Comparison of ENCODE assay signal across 8 mouse cellular contexts in the genomic region with DNA sequence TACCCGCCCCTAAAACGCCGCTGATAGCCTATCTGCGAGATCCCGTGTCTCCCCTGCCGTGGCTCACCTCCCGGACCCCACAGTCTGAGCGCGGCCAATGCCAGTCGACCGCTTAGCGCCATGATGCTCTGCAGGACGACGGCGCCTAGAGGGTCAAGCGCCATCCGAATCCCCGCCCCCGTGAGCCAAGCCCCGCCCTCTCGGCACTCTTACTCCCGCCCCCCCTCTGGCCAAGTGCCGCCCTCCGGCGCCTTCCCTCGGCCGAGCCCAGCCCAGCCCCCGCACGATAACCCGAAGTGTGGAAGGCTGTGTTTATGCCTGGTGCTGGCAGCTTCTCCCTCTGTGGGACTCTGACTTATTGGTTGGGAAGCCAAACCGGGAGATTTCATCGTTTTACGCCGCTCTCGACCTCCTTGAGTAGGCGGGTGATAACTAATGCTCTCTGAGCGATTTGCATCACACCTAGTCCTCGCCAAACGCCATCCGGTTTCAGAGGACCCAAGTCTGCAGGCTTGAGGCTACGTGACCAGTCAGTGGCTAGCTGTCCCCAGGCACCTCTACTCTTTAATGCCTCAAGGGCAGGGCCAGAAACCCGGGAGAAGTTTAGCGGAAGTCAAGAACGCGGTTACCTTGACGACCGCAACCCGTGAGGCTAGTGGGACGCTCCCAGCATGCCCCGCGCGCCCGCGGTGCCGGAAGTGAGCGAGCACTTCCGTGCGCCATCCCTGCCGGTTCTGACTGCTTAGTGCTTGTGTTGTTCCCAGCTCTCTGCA. TPM values are rescaled to one million over a fixed set of nuclear protein-coding genes. Genes with fewer than 3 reads are reported as not detected.
A peak's percentile ranks its signal among the peaks of the same experiment; 100 is the strongest.
DNase-seq lines count a peak whose midpoint lies in the region; ATAC-seq lines count a peak whose summit lies in the region.

A gene (plus strand): TSS at position 273 of the 773 bp plus-strand sequence.
A gene (minus strand): TSS at position 614 of the 773 bp plus-strand sequence.

- H3K79me2 ChIP-seq in macrophage (ENCODE audit: inconsistent target) = peaks cover 85% of the 10 kb centered on the region

- no peaks in the 10 kb centered on the region for H3K9me3 ChIP-seq in hindbrain, embryonic 16.5 days (ENCODE audit: control insufficient read depth, low read length)

- H3K4me2 ChIP-seq in hindbrain, embryonic 16.5 days (ENCODE audit: low read length) = peak within 1 kb of the TSS; percentile 79

- H3K9ac ChIP-seq in hindbrain, embryonic 16.5 days (ENCODE audit: low read depth, low read length) = peak within 1 kb of the TSS; percentile 93

- peak; percentile 96 for ATAC-seq in hindbrain, embryonic 16.5 days

- DNase-seq in T-cell, adult 2 months (ENCODE audit: low spot score) = peak; percentile 93
- DNase-seq in cerebellum, postnatal 36 days = peak; percentile 94 to 95
- DNase-seq in gastrocnemius, adult 18-20 months (ENCODE audit: low spot score) = peak; percentile 93
- peak; percentile 95 to 97 for DNase-seq in left cerebral cortex, adult 18-20 months (ENCODE audit: low spot score in 2 of 2)
- DNase-seq in right cerebral cortex, adult 18-20 months = peak; percentile 95
- peak; percentile 74 for DNase-seq in urinary bladder, postnatal 10 days (ENCODE audit: low spot score)

- no peaks in the 10 kb centered on the region for H3K27me3 ChIP-seq in hindbrain, embryonic 16.5 days (replicated peaks; ENCODE audit: control insufficient read depth, insufficient read depth, low read length)

- peaks cover 13% of the 10 kb centered on the region for H3K4me1 ChIP-seq in hindbrain, embryonic 16.5 days (ENCODE audit: control insufficient read depth, insufficient read depth, low read depth, low read length)

- peak within 1 kb of the TSS; percentile 99 for H3K4me3 ChIP-seq in hindbrain, embryonic 16.5 days (ENCODE audit: low read length)
- H3K4me3 ChIP-seq in macrophage (ENCODE audit: inconsistent target) = peak within 1 kb of the TSS; percentile 100

- peak within 1 kb of the TSS; percentile 74 for H3K27ac ChIP-seq in hindbrain, embryonic 16.5 days (ENCODE audit: low read depth, low read length)
- peak within 1 kb of the TSS; percentile 90 for H3K27ac ChIP-seq in macrophage

- H3K36me3 ChIP-seq in hindbrain, embryonic 16.5 days (ENCODE audit: control insufficient read depth, insufficient read depth, low read length) = peaks cover 8% of the 10 kb centered on the region; the same call in 1 of the 2 replicates
- peaks cover 21% of the 10 kb centered on the region; the same call in 1 of the 2 replicates for H3K36me3 ChIP-seq in macrophage (ENCODE audit: inconsistent target)

- under 1% methylated on average over 54 of the region's 59 CpGs for WGBS in hindbrain, embryonic 16.5 days
- WGBS in macrophage (ENCODE audit: missing documents) = under 1% methylated on average over 59 of the region's 59 CpGs

RNA-seq across cellular contexts. Expression of the first gene that starts in this region (rescaled TPM):
- total RNA-seq in gastrocnemius, adult 18-20 months (2021) = 10 to 100 TPM; 83.0 to 87.8 TPM
- polyA plus RNA-seq in hindbrain, embryonic 16.5 days (2015; fragmentation: Nextera tagmentation; extraction: Ambion mirVana) = 259 and 260 TPM in 2 replicates
- total RNA-seq in left cerebral cortex, adult 18-20 months (2021) = 100 to 1,000 TPM; 110 to 114 TPM
- total RNA-seq in macrophage (2018; cell fraction: chromatin; rRNA removed) = 100 to 1,000 TPM in 10 of 26 experiments, 10 to 100 TPM in 16; 28.9 to 116 (median 90.9) TPM
- 100 to 1,000 TPM in 5 of 26 experiments, 10 to 100 TPM in 21; 63.6 to 113 (median 82.2) TPM for total RNA-seq in macrophage (2018; cell fraction: cytosol; rRNA removed)
- 100 to 1,000 TPM in 3 of 26 experiments, 10 to 100 TPM in 23; 38.2 to 110 (median 77.6) TPM for total RNA-seq in macrophage (2018; cell fraction: nucleus; rRNA removed)
- polyA plus RNA-seq in macrophage (2018) = 77.6 to 104 TPM (median 78.6 TPM) in 3 replicates

RNA-seq across cellular contexts. Expression of the second gene that starts in this region (rescaled TPM):
- total RNA-seq in gastrocnemius, adult 18-20 months (2021) = 10 to 100 TPM; 22.5 to 25.5 TPM
- 60.8 and 70.6 TPM in 2 replicates for polyA plus RNA-seq in hindbrain, embryonic 16.5 days (2015; fragmentation: Nextera tagmentation; extraction: Ambion mirVana)
- total RNA-seq in left cerebral cortex, adult 18-20 months (2021) = 10 to 100 TPM; 78.0 to 80.3 TPM
- 10 to 100 TPM in 21 of 26 experiments, 1 to 10 TPM in 5; 4.8 to 63.7 (median 24.2) TPM for total RNA-seq in macrophage (2018; cell fraction: chromatin; rRNA removed)
- 10 to 100 TPM in 2 of 26 experiments, 1 to 10 TPM in 24; 4.3 to 12.6 (median 7.9) TPM for total RNA-seq in macrophage (2018; cell fraction: cytosol; rRNA removed)
- total RNA-seq in macrophage (2018; cell fraction: nucleus; rRNA removed) = 10 to 100 TPM in 18 of 26 experiments, 1 to 10 TPM in 8; 1.8 to 43.3 (median 15.4) TPM
- 4.8 to 16.9 TPM (median 7.6 TPM) in 3 replicates for polyA plus RNA-seq in macrophage (2018)

Comparison
In these comparisons a context has a peak if more than half of its experiments do, and no peak if none do; other contexts are left out.
1. Peak in every context shown above with its lines: DNase-seq, ATAC-seq, H3K4me3 ChIP-seq and H3K27ac ChIP-seq.